Mouse (Mus musculus): ENCODE results near the gene Zpr1.
"Not testable (repeated sequence)": the region's sequence is repeated elsewhere in the genome, so short reads cannot be mapped to it uniquely, and the experiment has no call there.

The Zpr1 gene

GRCm38 (mm10) chr9:46268343-46268873 lies 4.5 kb upstream of the Zpr1 start, which contains the start of gene Apoa5:
Gene Apoa5 (plus strand): TSS chr9:46268633.
- DNase-seq = no peak

- DNase-seq = no peak
Observed at GRCm38 (mm10) chr9:46269125-46269524, 3.7 kb upstream of the Zpr1 start.

- DNase-seq = no peak
Observed at GRCm38 (mm10) chr9:46270782-46271181, 2.1 kb upstream of the Zpr1 start.

- DNase-seq = peak in 1 of 2 experiments; percentile 28
Observed at GRCm38 (mm10) chr9:46272070-46272469, 794 bp upstream of the Zpr1 start.

GRCm38 (mm10) chr9:46274494-46274893 lies 1.6 kb downstream of the Zpr1 start:
- no peak for DNase-seq

GRCm38 (mm10) chr9:46282631-46283436 lies 10.0 kb downstream of the Zpr1 start, which contains the start of gene Bud13:
Gene Bud13 (plus strand): TSS chr9:46283008.
- peak; percentile 83 to 88 for DNase-seq

- DNase-seq = no peak
Observed at GRCm38 (mm10) chr9:46298381-46298780, 25.5 kb downstream of the Zpr1 start.

GRCm38 (mm10) chr9:46302142-46302541 lies 29.3 kb downstream of the Zpr1 start:
- DNase-seq = peak in 1 of 2 experiments; percentile 14

GRCm38 (mm10) chr9:46309121-46309520 lies 36.3 kb downstream of the Zpr1 start:
- no peak for DNase-seq

- peak; percentile 35 to 38 for DNase-seq
Observed at GRCm38 (mm10) chr9:46314507-46314906, 41.6 kb downstream of the Zpr1 start.

GRCm38 (mm10) chr9:46314921-46315320 lies 42.1 kb downstream of the Zpr1 start:
- DNase-seq = no peak

- no peak for DNase-seq
Observed at GRCm38 (mm10) chr9:46315807-46316365, 43.0 kb downstream of the Zpr1 start.

- no peak for DNase-seq
Observed at GRCm38 (mm10) chr9:46316388-46316787, 43.5 kb downstream of the Zpr1 start.

- DNase-seq = no peak
Observed at GRCm38 (mm10) chr9:46316909-46317308, 44.0 kb downstream of the Zpr1 start.

- DNase-seq = no peak
Observed at GRCm38 (mm10) chr9:46317957-46318356, 45.1 kb downstream of the Zpr1 start.

GRCm38 (mm10) chr9:46319886-46320285 lies 47.0 kb downstream of the Zpr1 start, which contains the start of gene 4931429L15Rik:
Gene 4931429L15Rik (minus strand): TSS chr9:46319986.
- not testable (repeated sequence) for DNase-seq

GRCm38 (mm10) chr9:46320461-46320860 lies 47.6 kb downstream of the Zpr1 start:
- DNase-seq = no peak

GRCm38 (mm10) chr9:46326694-46327405 lies 54.0 kb downstream of the Zpr1 start:
- DNase-seq = no peak

GRCm38 (mm10) chr9:46327706-46328571 lies 55.1 kb downstream of the Zpr1 start:
- no peak for DNase-seq

GRCm38 (mm10) chr9:46328572-46329249 lies 55.8 kb downstream of the Zpr1 start:
- no peak for DNase-seq

GRCm38 (mm10) chr9:46329250-46329648 lies 56.4 kb downstream of the Zpr1 start:
- DNase-seq = no peak

Data from thymus, adult 18-20 months (tissue).